Mouse (Mus musculus) bone marrow, adult 2 months (tissue): Measurements from ENCODE around the gene Pax8.

Experiments
- CTCF ChIP-seq: fragments of 200-500 bp; IDR thresholded peaks from 2 replicates; pipeline ENCODE4 v1.5.1; 2011; ENCODE audit warnings: low read length, control low read depth; ENCODE audit not compliant: control insufficient read depth, insufficient read depth
- POLR2A ChIP-seq: fragments of 200-500 bp; IDR thresholded peaks from 2 replicates; pipeline ENCODE4 v1.6.1; 2011; ENCODE audit warnings: low read depth, mild to moderate bottlenecking, control low read depth, low read length, borderline replicate concordance; ENCODE audit not compliant: control insufficient read depth

DNA sequence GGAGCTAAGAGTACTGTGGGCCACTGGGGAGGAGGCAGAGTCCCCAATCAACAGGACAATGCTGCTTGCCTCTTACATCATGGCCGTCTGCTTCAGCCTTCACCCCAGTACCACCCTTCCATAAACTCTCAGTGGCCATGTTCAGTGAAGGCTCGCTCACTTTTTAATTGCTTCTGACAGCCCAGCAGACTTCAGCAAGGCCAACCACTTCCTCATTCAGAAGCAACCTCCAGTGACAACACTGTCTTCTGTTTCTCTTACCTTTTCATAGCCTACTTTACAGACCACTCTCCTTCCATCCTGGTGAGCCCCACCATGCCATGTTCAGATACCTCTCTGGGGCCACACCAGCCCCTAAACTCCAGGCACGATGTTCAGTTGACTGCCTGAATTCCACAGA lies 91.8 kb downstream of the Pax8 start:
- TF ChIP-seq POLR2A, result no peak
- no peak for TF ChIP-seq CTCF
